Mouse (Mus musculus): ENCODE data around the gene Mat2a. TPM values are rescaled to one million over a fixed set of nuclear protein-coding genes. Genes with fewer than 3 reads are reported as not detected.

Gene Mat2a
- total and polyA plus RNA-seq, 3 experiments = 319 to 3,179 (median 357) TPM

DNA sequence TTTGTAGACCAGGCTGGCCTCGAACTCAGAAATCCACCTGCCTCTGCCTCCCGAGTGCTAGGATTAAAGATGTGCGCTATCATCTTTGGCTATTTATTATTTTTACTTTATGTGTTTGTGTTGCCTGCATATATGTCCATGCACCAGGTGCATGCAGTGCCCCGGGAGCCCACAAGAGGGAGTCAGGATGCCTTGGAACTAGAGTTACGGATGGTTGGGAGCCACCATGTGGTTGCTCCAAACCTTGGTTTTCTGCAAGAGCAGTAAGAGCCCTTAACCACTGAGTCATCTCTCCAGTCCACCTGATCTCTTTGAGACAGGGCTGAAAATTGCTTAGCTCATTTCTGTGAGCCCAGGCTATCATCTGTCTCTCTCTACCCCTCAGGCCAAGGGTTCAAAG, 32.2 kb downstream of the Mat2a start (continued):
- TF ChIP-seq EP300 (IDR thresholded peaks at IDR 0.05; ENCODE audit: low read depth in 1 of 2, low read length in 2 of 2) (peak in 1 of 2 experiments; percentile 39; a peak in 2 of 4 replicates), ZNF384 (IDR thresholded peaks at IDR 0.05; ENCODE audit: low read depth, low read length) (peak; percentile 63; the same call in 1 of the 2 replicates), MYB (IDR thresholded peaks at IDR 0.05; ENCODE audit: low read depth, low read length) (no peak), MXI1 (IDR thresholded peaks at IDR 0.05; ENCODE audit: low read depth, low read length) (0 out of 2 replicates have a peak, but pooled peaks have one; percentile 43), SIN3A (IDR thresholded peaks at IDR 0.05; ENCODE audit: low read length) (peak; percentile 76), ELF1 (IDR thresholded peaks at IDR 0.05; ENCODE audit: low read depth, low read length) (peak; percentile 36; the same call in 1 of the 2 replicates), ZC3H11A (IDR thresholded peaks at IDR 0.05; ENCODE audit: low read depth, low read length) (peak; percentile 83), RAD21 (IDR thresholded peaks at IDR 0.05; ENCODE audit: low read depth, low read length) (peak; percentile 79), MAX (IDR thresholded peaks at IDR 0.05; ENCODE audit: low read length) (peak; percentile 71)

DNA sequence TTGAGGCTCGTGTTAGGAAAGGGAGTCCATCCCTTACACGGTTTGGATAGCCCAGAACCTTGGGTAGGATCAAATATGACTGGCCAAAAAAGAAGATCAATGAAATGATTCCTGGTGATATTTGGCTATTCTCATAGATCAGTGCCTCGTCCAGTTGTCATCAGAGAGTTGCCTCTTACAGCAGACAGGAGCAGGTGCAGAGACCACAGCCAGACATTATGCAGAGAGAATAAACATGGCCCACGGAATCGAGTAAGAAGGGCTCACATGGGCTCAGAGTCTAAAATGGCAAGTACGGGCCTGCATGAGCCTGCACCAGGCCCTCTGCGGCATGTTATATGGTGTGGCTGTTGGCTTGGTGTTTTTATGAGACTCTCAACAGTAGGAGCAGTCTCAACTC, 34.0 kb downstream of the Mat2a start:
- Histone ChIP-seq H3K9ac (ENCODE audit: control insufficient read depth, low read depth, low read length, poor library complexity, severe bottlenecking) (no peak overlapping the region), H3K4me1 (ENCODE audit: control insufficient read depth in 1 of 2, insufficient read depth in 2 of 2, low read length in 2 of 2) (peaks cover 2 to 15% of the 10 kb centered on the region in 2 experiments; a peak in 3 of 4 replicates), H3K27me3 (ENCODE audit: control insufficient read depth in 1 of 2, insufficient read depth in 2 of 2, low read length in 2 of 2) (no peaks in the 10 kb centered on the region), H3K4me3 (ENCODE audit: control insufficient read depth in 1 of 2, insufficient read depth in 1 of 2, low read depth in 2 of 2, low read length in 2 of 2) (no peak overlapping the region), H3K27ac (ENCODE audit: control insufficient read depth, low read depth, low read length) (no peak overlapping the region), H3K9me3 (replicated peaks; ENCODE audit: insufficient read depth, low read length) (no peaks in the 10 kb centered on the region), H3K36me3 (ENCODE audit: control insufficient read depth in 1 of 2, insufficient read depth in 2 of 2, low read length in 2 of 2) (peaks cover 0 to 11% of the 10 kb centered on the region in 2 experiments; a peak in 2 of 4 replicates), H3K79me2 (ENCODE audit: control insufficient read depth, insufficient read depth, low read length, poor library complexity) (no peaks in the 10 kb centered on the region)
- DNase-seq (ENCODE audit: low read depth, low spot score) = no peak
- no peak for TF ChIP-seq ZC3H11A (IDR thresholded peaks at IDR 0.05; ENCODE audit: low read depth, low read length)
- no peak for TF ChIP-seq SIN3A (IDR thresholded peaks at IDR 0.05; ENCODE audit: low read length)
- no peak for TF ChIP-seq ETS1 (IDR thresholded peaks at IDR 0.05; ENCODE audit: low read depth, low read length)
- no peak for TF ChIP-seq ELF1 (IDR thresholded peaks at IDR 0.05; ENCODE audit: low read depth, low read length)
- no peak for TF ChIP-seq MEF2A (IDR thresholded peaks at IDR 0.05; ENCODE audit: extremely low read depth, insufficient replicate concordance, low read depth, low read length, poor library complexity, severe bottlenecking)
- TF ChIP-seq TBP (IDR thresholded peaks at IDR 0.05; ENCODE audit: low read depth, low read length) = no peak
- TF ChIP-seq POLR2AphosphoS5 (IDR thresholded peaks at IDR 0.05; ENCODE audit: borderline replicate concordance, low read depth, low read length) = no peak
- TF ChIP-seq TAL1 (IDR thresholded peaks at IDR 0.05; ENCODE audit: low read length) = no peak
- TF ChIP-seq RAD21 (IDR thresholded peaks at IDR 0.05; ENCODE audit: low read depth, low read length) = no peak
- TF ChIP-seq POLR2A (IDR thresholded peaks at IDR 0.05; ENCODE audit: control insufficient read depth in 1 of 2, insufficient read depth in 1 of 2, low read depth in 1 of 2, low read length in 2 of 2, poor library complexity in 1 of 2) = no peak
- TF ChIP-seq SMC3 (IDR thresholded peaks at IDR 0.05; ENCODE audit: low read depth, low read length) = no peak
- no peak for TF ChIP-seq ZMIZ1 (IDR thresholded peaks at IDR 0.05; ENCODE audit: low read depth, low read length)
- TF ChIP-seq UBTF (IDR thresholded peaks at IDR 0.05; ENCODE audit: borderline replicate concordance, insufficient read depth, low read depth, low read length) = no peak
- no peak for TF ChIP-seq NELFE (IDR thresholded peaks at IDR 0.05; ENCODE audit: low read depth, low read length)
- TF ChIP-seq RCOR1 (IDR thresholded peaks at IDR 0.05; ENCODE audit: low read depth, low read length) = no peak
- TF ChIP-seq BHLHE40 (IDR thresholded peaks at IDR 0.05; ENCODE audit: borderline replicate concordance, low read depth, low read length) = no peak
- no peak for TF ChIP-seq ZNF384 (IDR thresholded peaks at IDR 0.05; ENCODE audit: low read depth, low read length)
- TF ChIP-seq TCF12 (IDR thresholded peaks at IDR 0.05; ENCODE audit: low read depth, low read length) = no peak

Measured in MEL (cell line).